Mouse (Mus musculus) forebrain, postnatal 0 days (tissue): ENCODE measurements around the gene Kirrel3. TPM values are rescaled to one million over a fixed set of nuclear protein-coding genes. Genes with fewer than 3 reads are reported as not detected.
A peak's percentile ranks its signal among the peaks of the same experiment; 100 is the strongest.

ENCODE experiments used
- ATAC-seq: fragments of 200-750 bp; cut with Nextera tagmentation; 2 replicates; pipeline ENCODE4 v1.8.0; 2017; ENCODE audit warnings: mild to moderate bottlenecking, moderate library complexity
- DNase-seq: peaks from one replicate; pipeline ENCODE4 v3.0.0-alpha.2; 2015
- H3K27ac ChIP-seq: fragments of 300-500 bp; sonication (generic); 2 replicates; pipeline ENCODE4 v1.5.1; 2014; ENCODE audit warnings: low read depth, mild to moderate bottlenecking, antibody characterized with exemption, low read length, moderate library complexity, mixed read lengths
- H3K27me3 ChIP-seq: fragments of 300-500 bp; sonication (generic); 2 replicates; pipeline ENCODE4 v1.6.1; 2014; ENCODE audit warnings: mild to moderate bottlenecking, low read length, mixed read lengths; ENCODE audit not compliant: insufficient read depth
- H3K36me3 ChIP-seq: fragments of 300-500 bp; sonication (generic); 2 replicates; pipeline ENCODE4 v1.6.1; 2014; ENCODE audit warnings: mild to moderate bottlenecking, moderate library complexity; ENCODE audit not compliant: insufficient read depth
- H3K4me1 ChIP-seq: fragments of 300-500 bp; sonication (generic); 2 replicates; pipeline ENCODE4 v1.6.1; 2014; ENCODE audit warnings: antibody characterized with exemption; ENCODE audit not compliant: insufficient read depth
- H3K4me2 ChIP-seq: fragments of 300-500 bp; sonication (generic); 2 replicates; pipeline ENCODE4 v1.6.1; 2014; ENCODE audit warnings: low read depth, mild to moderate bottlenecking, moderate library complexity
- H3K4me3 ChIP-seq: fragments of 300-500 bp; sonication (generic); 2 replicates; pipeline ENCODE4 v1.5.1; 2014; ENCODE audit warnings: low read depth, low read length, mixed read lengths
- H3K9ac ChIP-seq: fragments of 300-500 bp; sonication (generic); 2 replicates; pipeline ENCODE4 v1.6.1; 2014; ENCODE audit warnings: mild to moderate bottlenecking
- H3K9me3 ChIP-seq: fragments of 300-500 bp; sonication (generic); 2 replicates; pipeline ENCODE4 v1.6.1; 2016; ENCODE audit warnings: low read length
- CTCF ChIP-seq: sonication (generic); IDR thresholded peaks from 2 replicates; pipeline ENCODE4 v1.5.1; 2016; ENCODE audit warnings: antibody characterized with exemption, control low read depth, low read depth
- WGBS: fragments of 180-500 bp; shearing (Covaris S2); extraction: QIAGEN DNeasy Blood & Tissue Kit; methylation state at CpG from one replicate; pipeline ENCODE4 v1.1.7; 2014; 5-methylcytosine and 5-hydroxymethylcytosine counted together
- polyA plus RNA-seq: library from polyadenylated mRNA; unstranded; fragments of >200 nt; fragmentation: Nextera tagmentation; extraction: Ambion mirVana; gene quantifications from 2 replicates; pipeline ENCODE4 v1.2.1, GENCODE M21; 2015
- total RNA-seq: library from RNA; depleted of rRNA; stranded (reverse); fragments of >200 nt; gene quantifications from 2 replicates; pipeline ENCODE4 v1.2.3, GENCODE M21; 2014

The Kirrel3 gene
- total and polyA plus RNA-seq, 2 experiments from 2014 or later = 35.3 to 57.6 TPM

DNA sequence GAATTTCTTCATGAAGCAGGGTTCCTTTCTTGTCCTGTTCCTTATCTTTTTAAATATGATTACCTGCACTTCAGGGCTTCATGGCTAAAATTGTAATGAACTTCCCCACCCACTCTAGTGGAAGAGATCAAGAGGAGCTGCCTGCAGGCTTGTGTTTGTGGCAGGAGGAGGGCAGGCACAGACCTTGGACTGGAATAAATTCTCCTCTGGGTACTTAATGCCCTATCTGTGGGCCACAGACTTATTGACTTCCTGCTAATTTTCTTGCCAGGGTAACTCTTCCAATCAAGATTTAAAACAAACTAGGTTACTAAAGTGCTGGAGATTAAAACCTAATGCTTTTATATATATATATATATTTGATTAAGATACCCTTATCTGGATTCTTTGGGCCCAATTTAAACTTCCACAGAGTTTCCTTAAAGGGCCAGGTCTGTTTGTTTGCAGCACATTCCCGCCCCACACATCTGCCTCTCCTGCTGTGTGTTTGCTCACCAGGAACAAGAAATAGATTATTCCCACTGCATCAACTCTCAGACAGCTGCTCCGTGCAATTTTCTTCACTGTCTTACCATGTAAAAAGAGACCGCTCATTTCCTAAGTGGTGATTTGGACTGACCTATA is 229.4 kb downstream of the Kirrel3 start:
- no peak overlapping the region for H3K4me2 ChIP-seq
- no peak overlapping the region for H3K27ac ChIP-seq
- H3K9me3 ChIP-seq = no peaks in the 10 kb centered on the region
- TF ChIP-seq CTCF = no peak
- no peak for ATAC-seq
- H3K27me3 ChIP-seq = no peaks in the 10 kb centered on the region
- H3K9ac ChIP-seq = no peak overlapping the region
- H3K4me1 ChIP-seq = peaks cover 23% of the 10 kb centered on the region
- no peak overlapping the region for H3K4me3 ChIP-seq
- whole genome bisulfite sequencing = 46% methylated on average over 3 of the region's 3 CpGs
- no peak for DNase-seq
- no peaks in the 10 kb centered on the region for H3K36me3 ChIP-seq

DNA sequence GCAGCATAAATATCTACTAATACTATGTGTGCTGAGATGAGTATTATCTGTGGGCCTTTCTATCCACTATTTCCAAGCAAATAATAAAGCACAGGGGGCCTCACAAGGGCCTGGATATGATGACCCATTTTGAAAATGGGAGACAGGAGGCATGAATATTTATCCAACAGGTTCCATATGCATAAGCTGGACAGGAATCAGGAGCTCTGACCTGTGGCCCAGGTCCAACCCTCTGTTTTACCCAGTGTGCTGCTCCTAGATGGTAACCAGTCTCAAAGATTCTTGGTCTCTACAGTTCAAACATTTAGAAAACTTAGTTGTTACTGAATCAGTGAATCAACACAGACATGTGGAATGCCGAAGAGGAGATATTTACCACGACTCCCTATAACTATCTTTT is 230.8 kb downstream of the Kirrel3 start:
- H3K27ac ChIP-seq = no peak overlapping the region
- 90% methylated on average over 2 of the region's 2 CpGs for WGBS
- H3K27me3 ChIP-seq = no peaks in the 10 kb centered on the region
- H3K4me3 ChIP-seq = no peak overlapping the region
- ATAC-seq (no peak), DNase-seq (no peak)
- H3K36me3 ChIP-seq = no peaks in the 10 kb centered on the region
- no peaks in the 10 kb centered on the region for H3K9me3 ChIP-seq
- TF ChIP-seq CTCF = no peak
- no peak overlapping the region for H3K9ac ChIP-seq
- peaks cover 23% of the 10 kb centered on the region for H3K4me1 ChIP-seq
- H3K4me2 ChIP-seq = no peak overlapping the region

DNA sequence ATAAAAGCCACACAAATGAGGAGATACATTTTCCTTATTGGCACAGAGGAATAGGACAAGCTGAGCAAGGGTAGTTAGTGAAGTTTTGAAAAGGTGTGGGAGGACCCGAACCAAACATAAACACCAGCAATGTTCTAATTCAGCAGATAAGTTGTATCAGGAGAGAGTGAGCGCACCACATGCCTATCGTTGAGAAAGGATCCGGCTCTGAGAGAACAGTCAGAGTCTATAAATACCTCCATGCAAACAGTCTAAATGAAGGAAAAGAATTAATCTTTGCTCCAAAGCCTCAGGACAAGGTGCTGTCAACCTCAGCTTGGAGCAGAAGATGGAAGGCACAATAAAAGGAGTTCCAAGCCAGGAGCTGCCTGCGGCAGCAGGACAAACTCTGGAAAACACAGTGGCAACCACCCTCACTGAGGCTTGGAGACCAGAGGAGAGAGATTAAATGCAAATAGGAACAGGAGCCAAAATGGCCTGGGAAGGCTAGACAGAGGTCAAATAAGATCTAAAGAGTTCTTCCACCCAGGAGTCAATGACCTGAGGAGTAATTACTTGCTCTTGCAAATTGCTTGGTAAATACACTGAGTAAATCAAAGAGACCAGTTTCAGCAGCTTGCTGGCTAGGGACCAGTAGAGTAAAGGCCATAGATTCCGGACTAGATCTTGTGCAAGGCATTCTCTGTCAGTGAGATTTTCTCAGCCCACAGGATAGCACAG is 235.9 kb downstream of the Kirrel3 start:
- TF ChIP-seq CTCF = no peak
- Histone ChIP-seq H3K27ac (no peak overlapping the region), H3K27me3 (no peaks in the 10 kb centered on the region), H3K36me3 (no peaks in the 10 kb centered on the region), H3K4me1 (no peaks in the 10 kb centered on the region), H3K9ac (no peak overlapping the region), H3K4me3 (no peak overlapping the region), H3K4me2 (no peak overlapping the region), H3K9me3 (no peaks in the 10 kb centered on the region)
- 51% methylated on average over 6 of the region's 6 CpGs for WGBS
- DNase-seq (no peak), ATAC-seq (no peak)

DNA sequence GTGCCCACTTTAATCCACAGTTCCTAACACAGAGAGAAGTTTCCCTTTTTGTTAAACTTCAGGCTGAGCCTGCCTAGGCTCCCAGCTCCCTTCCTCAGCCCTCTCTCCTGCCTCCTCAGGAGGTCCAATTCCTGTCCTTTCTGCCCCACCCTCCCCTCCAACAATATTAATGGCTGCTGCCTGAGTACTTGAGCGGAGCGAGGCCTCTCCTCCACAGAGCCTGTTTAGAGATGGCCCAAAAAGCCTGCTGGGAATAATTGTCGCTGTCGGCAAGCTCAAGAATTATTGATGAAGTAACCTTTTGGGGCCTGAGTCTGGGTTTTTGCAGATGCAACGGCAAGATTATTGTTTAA is 236.5 kb downstream of the Kirrel3 start:
- Histone ChIP-seq H3K4me1 (no peaks in the 10 kb centered on the region), H3K27me3 (no peaks in the 10 kb centered on the region), H3K4me3 (no peak overlapping the region), H3K9ac (no peak overlapping the region), H3K4me2 (no peak overlapping the region), H3K9me3 (no peaks in the 10 kb centered on the region), H3K36me3 (no peaks in the 10 kb centered on the region), H3K27ac (no peak overlapping the region)
- DNase-seq (no peak), ATAC-seq (no peak)
- 44% methylated on average over 5 of the region's 5 CpGs for WGBS
- no peak for TF ChIP-seq CTCF

DNA sequence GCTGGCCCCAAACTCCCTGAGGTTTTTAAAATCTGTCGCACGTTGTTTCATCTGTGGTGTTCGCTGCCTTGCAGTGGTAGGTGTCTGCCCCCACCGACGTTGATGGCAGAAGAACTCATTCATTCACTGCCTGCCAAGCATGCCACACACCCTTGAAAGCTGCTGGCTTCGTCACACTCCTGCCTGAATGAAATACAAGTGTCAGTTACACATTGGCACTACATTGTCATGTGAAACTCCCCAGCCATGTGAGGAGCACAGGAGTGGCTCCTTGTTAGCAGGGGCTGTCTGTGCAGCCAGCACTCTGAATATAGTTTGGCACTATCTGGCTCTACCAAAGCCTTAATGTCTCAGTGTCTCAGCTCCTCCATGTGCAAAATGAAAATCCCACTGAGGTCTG is 246.8 kb downstream of the Kirrel3 start:
- no peaks in the 10 kb centered on the region for H3K36me3 ChIP-seq
- H3K4me3 ChIP-seq = no peak overlapping the region
- H3K9ac ChIP-seq = no peak overlapping the region
- H3K9me3 ChIP-seq = no peaks in the 10 kb centered on the region
- no peak overlapping the region for H3K27ac ChIP-seq
- no peaks in the 10 kb centered on the region for H3K27me3 ChIP-seq
- DNase-seq (no peak), ATAC-seq (peak; percentile 87)
- 27% methylated on average over 6 of the region's 6 CpGs for WGBS
- peaks cover 6% of the 10 kb centered on the region; the same call in 1 of the 2 replicates for H3K4me1 ChIP-seq
- TF ChIP-seq CTCF = no peak
- no peak overlapping the region for H3K4me2 ChIP-seq

DNA sequence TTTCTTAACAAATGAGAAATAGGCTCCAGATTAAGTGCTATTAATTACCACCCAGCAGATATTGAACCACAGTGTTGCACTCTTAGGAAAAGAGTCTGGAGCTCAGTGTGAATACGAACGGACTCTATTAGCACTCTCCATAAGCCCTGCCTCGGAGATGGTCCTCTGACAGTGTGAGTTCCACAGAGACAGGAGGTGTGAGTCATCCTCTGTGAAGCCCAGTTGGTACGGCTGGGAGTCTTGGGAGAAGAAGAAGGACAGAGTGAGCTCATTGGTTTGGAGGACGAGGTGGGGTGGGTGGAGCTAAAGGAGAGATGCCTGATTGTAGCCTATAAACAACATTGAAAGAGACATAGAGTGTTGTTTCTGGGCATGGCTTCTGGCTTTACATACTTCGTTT is 247.9 kb downstream of the Kirrel3 start:
- no peak for TF ChIP-seq CTCF
- Histone ChIP-seq H3K4me1 (peaks cover 6% of the 10 kb centered on the region; the same call in 1 of the 2 replicates), H3K27ac (no peak overlapping the region), H3K36me3 (no peaks in the 10 kb centered on the region), H3K4me3 (no peak overlapping the region), H3K9ac (no peak overlapping the region), H3K27me3 (no peaks in the 10 kb centered on the region), H3K4me2 (no peak overlapping the region), H3K9me3 (no peaks in the 10 kb centered on the region)
- WGBS = 64% methylated on average over 6 of the region's 6 CpGs
- no peak for DNase-seq
- ATAC-seq = no peak

DNA sequence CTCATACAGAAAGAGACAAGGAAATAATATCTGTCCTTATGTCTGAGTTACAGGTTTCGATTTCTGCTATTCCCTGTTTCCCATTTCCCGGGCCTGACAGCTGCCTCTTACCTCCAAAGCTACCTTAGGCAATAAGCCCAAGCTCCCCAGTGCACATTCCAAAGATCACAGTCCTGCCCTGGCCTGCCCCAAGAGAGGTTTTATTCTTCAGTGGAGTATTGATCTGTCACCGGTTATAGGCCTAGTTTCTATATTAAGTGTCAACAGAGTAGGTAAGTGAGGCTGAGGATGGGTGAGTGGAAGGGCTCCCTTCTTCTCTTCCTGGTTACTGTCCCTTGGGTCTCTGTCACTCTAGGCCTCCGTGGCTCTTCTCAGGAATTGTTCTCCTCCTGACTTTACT is 249.3 kb downstream of the Kirrel3 start:
- H3K9ac ChIP-seq = no peak overlapping the region
- no peaks in the 10 kb centered on the region for H3K9me3 ChIP-seq
- no peak for ATAC-seq
- H3K36me3 ChIP-seq = no peaks in the 10 kb centered on the region
- no peaks in the 10 kb centered on the region for H3K27me3 ChIP-seq
- WGBS = 89% methylated on average over 4 of the region's 4 CpGs
- H3K27ac ChIP-seq = no peak overlapping the region
- no peak for TF ChIP-seq CTCF
- DNase-seq = no peak
- no peak overlapping the region for H3K4me2 ChIP-seq
- H3K4me3 ChIP-seq = no peak overlapping the region
- peaks cover 6% of the 10 kb centered on the region; the same call in 1 of the 2 replicates for H3K4me1 ChIP-seq
